Mouse (Mus musculus): ENCODE measurements around the gene Lysmd2.
"Not testable (repeated sequence)": the region's sequence is repeated elsewhere in the genome, so short reads cannot be mapped to it uniquely, and the experiment has no call there.

Gene Lysmd2

DNA sequence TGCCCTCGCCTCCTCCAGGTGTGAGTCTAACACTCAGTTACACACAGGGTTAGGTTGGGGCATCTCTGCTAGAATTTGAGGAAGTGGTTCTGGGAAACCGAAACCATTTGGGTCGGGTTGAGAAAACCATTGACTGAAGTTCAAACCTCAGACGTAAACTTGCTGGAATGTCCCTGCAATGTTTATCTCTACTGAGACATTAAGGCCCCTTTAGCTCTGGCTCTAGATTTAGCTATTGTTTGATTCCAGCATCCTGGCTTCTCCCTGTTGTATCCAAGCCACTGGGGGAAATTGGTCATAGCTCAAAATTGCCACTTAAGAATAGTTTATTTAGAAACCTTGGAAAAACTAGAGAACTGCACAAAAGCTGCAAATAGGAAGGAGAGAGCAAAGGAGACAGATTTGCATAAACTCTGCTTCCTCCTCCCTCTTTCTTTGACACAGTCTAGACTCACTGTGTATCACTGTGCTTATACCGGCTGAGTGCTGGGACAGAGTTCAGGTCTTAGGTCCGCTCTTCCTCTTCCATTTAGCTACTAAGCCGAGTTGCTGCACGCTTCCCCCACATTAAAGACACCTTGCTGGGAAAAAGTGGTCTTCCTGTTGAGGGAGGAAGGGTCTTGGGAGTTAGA, 5.4 kb downstream of the Lysmd2 start:
- no peak for DNase-seq

GRCm38 (mm10) chr9:75632111-75632510, 6.6 kb downstream of the Lysmd2 start:
- peak; percentile 33 to 46 for DNase-seq

GRCm38 (mm10) chr9:75632902-75633301, 7.4 kb downstream of the Lysmd2 start:
- DNase-seq = peak; percentile 50 to 58

DNA sequence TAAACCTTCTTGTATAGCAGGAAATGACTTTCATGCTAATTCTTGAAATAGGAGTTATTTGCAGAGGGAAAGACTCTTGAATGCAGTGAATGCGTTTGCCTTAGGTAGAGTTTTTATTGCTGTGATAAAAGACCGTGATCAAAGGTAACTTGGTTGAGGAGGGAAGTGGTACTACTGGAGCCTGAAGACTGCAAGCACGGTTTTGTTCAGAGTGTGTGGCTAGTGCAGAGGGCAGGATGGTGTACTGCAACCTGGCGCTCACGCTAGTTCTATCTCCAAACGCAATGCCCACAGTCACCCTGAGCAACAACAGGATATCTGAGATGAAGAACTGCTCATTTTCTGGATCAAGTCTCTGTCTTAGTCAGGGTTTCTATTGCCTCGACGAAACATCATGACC, 8.1 kb downstream of the Lysmd2 start:
- no peak for DNase-seq

GRCm38 (mm10) chr9:75634226-75634625, 8.7 kb downstream of the Lysmd2 start:
- DNase-seq = no peak

DNA sequence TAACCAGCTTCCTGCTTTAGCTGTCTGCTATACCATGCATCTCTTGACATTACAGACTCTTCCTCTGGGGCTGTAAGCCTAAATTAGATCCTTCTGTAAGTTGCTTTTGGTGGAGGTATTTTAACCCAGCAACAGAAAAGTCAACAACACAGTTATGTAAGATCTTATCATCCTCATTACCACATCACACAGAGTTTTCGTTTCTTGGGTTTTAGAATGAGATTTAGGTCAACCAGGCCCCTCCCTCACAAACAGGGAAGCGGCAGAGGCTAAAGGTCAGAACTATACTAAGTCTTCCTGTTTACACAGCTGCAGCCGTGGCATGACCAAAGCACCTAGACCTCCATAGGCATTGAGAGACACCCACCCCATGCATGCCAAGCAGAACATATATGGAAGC, 19.9 kb downstream of the Lysmd2 start:
- no peak for DNase-seq

DNA sequence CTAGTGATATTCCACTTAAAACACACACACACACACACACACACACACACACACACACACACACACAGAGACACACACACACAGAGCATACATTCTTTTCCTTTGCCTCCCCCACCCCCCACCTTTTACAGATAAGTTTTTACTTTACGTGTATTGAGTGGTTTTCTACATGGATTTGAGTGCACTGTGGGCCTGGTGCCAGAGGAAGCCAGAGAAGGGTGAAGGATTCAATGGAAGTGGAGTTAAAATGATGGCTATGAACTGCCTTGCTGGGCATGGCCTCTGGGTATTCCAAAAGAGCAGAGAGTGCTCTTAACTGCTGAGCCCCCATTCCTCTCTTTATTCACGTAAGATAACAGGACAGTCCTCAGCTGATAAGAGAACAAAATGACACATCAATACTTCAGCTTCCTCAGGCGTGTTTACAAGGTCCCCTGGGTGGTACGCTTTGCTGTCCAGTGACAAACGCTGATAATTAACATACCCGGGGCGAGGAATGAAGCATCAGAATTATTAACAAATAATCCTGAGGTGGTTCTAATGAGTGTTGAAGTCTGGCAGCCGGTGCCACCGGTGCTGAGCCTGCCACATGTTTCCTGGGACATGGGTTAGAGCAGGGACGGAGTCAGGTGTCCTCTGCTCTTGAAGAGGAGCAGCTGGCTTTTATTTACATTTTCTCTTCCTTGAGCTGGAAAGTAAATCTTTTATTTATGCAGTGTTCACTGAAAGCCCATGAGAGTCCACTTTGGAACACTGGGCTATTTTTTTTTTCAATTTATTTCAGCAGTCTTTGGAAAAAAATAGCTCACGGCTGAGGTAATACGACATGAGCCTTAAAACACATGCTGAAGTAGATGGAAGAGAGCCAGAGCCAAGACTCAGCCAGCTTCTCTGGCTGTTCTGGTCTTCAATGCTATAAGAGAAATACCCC, 28.7 kb downstream of the Lysmd2 start:
- no peak for DNase-seq

DNA sequence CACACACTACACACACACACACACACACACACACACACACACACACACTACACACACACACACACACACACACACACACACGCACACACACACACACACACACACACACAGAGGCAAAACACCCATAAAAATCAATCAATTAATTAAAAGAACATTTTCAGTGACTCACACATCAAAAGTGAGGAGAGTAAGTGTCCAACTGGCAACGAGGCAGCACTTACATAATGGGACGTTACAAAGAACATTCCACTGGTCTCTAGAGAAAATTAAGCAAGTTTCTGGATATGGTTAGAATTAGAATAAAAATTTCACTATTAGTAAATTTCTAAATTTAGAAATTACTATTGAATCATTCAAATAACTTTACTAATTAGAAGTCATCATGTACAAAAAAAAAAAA, 30.9 kb downstream of the Lysmd2 start:
- not testable (repeated sequence) for DNase-seq

- DNase-seq = no peak
Observed at GRCm38 (mm10) chr9:75660917-75661316, 35.4 kb downstream of the Lysmd2 start.

DNA sequence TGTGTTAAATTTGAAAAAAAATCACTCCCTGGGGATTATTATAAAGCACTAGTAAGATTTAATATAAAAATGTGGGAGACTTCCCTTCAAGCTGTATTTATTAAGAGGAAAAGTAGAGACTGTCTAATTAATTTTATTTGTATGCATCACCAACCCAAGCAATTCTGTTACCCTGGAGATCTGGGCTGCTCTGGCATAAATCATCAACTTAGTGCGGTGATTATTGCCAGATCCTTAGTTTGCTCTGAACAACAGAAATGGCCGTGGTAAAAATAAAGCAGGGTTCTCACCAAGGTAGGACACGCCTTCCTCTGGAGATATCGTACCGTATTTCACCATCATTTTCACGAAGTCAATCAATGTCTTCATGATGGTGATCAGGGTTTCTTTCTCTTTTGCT, 39.8 kb downstream of the Lysmd2 start:
- no peak for DNase-seq

DNA sequence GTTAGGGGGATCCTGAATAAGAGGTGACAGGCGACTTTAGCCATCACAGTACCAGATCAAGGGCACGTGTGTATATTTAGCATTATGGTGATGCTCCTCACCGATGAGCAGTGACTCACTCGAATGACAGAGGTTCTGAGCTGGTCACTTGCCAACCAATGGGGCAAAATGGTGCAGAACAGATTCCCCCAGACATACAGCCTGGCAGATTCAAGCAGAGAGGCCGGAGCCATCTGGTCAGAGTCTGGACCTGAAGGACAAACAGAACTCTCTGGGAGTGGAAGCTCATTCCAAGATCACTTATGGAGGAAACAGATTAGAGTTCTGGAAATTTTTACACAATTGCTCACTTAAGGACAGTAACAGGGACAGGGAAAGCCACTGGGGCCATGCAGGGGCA, 41.1 kb downstream of the Lysmd2 start:
- peak; percentile 75 to 83 for DNase-seq

DNA sequence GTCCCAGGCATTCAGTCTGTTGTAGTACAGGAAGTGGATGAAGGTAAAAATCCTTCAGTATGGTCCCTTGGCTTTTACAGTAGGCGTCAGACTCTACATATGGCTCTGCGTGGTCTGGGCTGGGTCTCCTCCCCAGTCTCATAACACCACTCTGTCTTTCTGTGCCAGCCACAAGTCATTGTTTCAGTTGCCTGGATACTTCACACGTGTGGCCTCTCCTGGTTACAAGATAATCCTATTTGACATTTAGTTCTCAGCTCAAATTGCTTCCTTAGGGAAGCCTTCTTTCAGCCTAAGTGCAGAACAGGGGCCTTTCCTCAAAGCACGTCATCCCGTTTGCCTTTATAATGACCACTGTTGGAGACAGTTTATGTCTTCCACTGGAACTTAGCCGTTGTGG, 47.2 kb downstream of the Lysmd2 start:
- no peak for DNase-seq

DNA sequence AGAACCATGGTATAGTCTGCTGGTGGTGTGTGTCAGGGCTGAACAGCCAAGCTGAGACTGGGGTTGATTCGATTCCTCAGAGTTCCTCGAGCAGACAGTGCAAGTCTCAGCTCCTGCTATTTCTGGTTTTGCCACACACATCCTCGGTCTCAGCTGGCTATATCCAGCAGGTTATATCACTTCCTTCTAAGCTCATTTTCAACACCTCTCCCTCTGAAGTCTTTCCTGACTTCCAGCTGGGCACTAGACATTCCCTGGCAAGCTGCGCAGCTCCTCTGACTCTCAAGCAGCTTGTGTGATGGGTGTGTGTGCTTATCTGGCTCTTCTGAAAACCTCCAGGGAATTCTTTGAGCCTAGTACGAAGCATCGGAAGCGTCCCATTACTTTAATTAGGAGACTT, 50.7 kb downstream of the Lysmd2 start:
- DNase-seq = no peak

GRCm38 (mm10) chr9:75678341-75678740, 52.8 kb downstream of the Lysmd2 start:
- no peak for DNase-seq

DNA sequence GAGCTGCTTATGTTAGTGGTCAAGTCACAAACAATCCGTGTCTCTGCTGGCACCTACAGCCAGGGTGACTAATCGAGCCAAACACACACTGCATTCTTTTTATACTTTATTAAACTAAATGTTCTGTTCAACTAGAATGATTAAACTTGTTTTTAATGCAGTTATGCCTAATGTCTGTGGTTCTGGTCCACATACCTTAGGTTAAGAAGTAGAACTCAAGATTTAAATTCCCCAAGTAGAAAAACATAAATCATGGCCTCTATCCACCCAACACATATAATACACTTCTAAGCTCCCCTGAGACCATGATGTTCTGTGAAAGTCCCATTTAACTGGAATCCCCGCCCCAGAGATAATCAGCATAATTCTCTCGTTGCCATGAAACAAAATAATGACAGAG, 54.1 kb downstream of the Lysmd2 start:
- DNase-seq = no peak

DNA sequence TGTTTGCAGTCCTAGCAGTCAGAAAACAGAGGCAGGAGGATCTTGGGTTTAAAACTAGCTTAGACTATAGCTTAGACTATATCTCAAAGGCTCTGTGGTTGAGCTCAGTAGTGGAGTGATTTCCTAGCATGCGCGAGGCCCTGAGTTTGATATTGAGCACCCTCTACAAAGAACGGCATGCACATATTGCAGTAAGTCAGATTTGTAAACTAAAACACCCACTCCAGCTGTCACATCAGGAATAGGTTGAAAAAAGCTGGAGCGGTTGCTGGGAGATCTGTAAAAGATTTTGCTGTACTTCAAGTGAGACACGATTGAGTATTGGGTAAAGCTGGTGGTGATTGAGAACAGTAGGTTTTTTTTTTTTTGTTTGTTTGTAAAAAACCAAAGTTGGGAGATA, 55.1 kb downstream of the Lysmd2 start:
- no peak for DNase-seq

DNA sequence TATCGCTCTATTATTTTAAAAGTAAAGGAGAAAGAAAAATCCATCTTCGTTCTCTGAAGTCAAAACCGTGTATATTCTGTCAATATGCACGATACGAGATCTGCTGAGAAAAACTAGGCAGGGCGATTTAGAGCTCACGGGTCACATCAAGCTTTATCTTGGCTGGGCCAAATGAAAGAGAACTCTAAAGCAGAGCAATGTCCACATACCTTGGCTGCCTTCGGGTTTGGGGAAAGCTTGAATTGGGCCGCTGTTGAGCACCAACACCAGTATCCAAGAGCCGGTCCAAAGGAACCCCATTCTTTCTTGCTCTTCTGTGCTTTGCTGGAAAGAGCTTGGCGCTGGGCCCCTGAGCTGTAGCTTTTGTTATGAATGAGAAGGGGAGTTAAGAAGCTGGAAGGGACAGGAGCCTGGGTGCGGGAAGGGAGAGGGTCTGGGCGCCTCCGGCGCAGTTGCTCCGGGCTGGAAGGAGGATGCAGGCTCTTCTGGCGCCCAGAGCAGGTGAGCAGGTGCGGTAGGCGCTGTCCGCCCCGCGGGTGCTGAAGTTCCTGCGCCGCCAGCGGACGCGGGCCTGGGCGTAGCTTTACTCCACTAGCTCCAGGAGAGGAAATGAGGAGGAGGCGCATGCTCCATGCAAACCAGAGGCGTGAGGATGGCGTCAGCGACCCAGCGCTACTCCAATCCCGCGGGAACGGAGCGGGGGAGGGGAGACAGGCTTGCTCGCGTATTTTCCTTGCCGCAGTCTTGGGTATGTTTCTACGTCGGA, 58.1 kb downstream of the Lysmd2 start, which contains the start of gene Scg3:
Gene Scg3, minus strand, starts transcription at position 631 of the 766 bp plus-strand sequence.
- DNase-seq = peak; percentile 96 to 98

GRCm38 (mm10) chr9:75684292-75684691, 58.8 kb downstream of the Lysmd2 start:
- no peak for DNase-seq

- peak; percentile 21 to 36 for DNase-seq
Observed at GRCm38 (mm10) chr9:75684772-75685171, 59.2 kb downstream of the Lysmd2 start.

Measured in cerebellum, adult 18-20 months (tissue).